Mouse (Mus musculus): ENCODE data around the gene Lgr4.
"Not testable (repeated sequence)": the region's sequence is repeated elsewhere in the genome, so short reads cannot be mapped to it uniquely, and the experiment has no call there.

The Lgr4 gene

GRCm38 (mm10) chr2:109917496-109918413 lies at the start of gene Lgr4:
Gene Lgr4 (plus strand): TSS chr2:109917647.
- DNase-seq (ENCODE audit: low spot score in 2 of 2): peak; percentile 94

GRCm38 (mm10) chr2:109879429-109879828 lies 38.0 kb upstream of the Lgr4 start:
- not testable (repeated sequence) for DNase-seq (ENCODE audit: low spot score in 2 of 2)

GRCm38 (mm10) chr2:109881111-109881510 lies 36.3 kb upstream of the Lgr4 start:
- no peak for DNase-seq (ENCODE audit: low spot score in 2 of 2)

- DNase-seq (ENCODE audit: low spot score in 2 of 2): no peak
Observed at GRCm38 (mm10) chr2:109881625-109882024, 35.8 kb upstream of the Lgr4 start.

GRCm38 (mm10) chr2:109884106-109884505 lies 33.3 kb upstream of the Lgr4 start:
- peak in 1 of 2 experiments; percentile 40 for DNase-seq (ENCODE audit: low spot score in 2 of 2)

- peak in 1 of 2 experiments; percentile 26 for DNase-seq (ENCODE audit: low spot score in 2 of 2)
Observed at GRCm38 (mm10) chr2:109884507-109884906, 32.9 kb upstream of the Lgr4 start.

GRCm38 (mm10) chr2:109890068-109890467 lies 27.4 kb upstream of the Lgr4 start:
- no peak for DNase-seq (ENCODE audit: low spot score in 2 of 2)

GRCm38 (mm10) chr2:109890597-109890996 lies 26.9 kb upstream of the Lgr4 start, which contains the start of gene Lin7c:
Gene Lin7c (plus strand): TSS chr2:109890853.
- peak; percentile 87 to 95 for DNase-seq (ENCODE audit: low spot score in 2 of 2)

GRCm38 (mm10) chr2:109891031-109891430 lies 26.4 kb upstream of the Lgr4 start:
- peak; percentile 27 to 51 for DNase-seq (ENCODE audit: low spot score in 2 of 2)

- no peak for DNase-seq (ENCODE audit: low spot score in 2 of 2)
Observed at GRCm38 (mm10) chr2:109891471-109891870, 26.0 kb upstream of the Lgr4 start.

- no peak for DNase-seq (ENCODE audit: low spot score in 2 of 2)
Observed at GRCm38 (mm10) chr2:109896311-109896710, 21.1 kb upstream of the Lgr4 start.

- DNase-seq (ENCODE audit: low spot score in 2 of 2): no peak
Observed at GRCm38 (mm10) chr2:109902869-109903268, 14.6 kb upstream of the Lgr4 start.

GRCm38 (mm10) chr2:109904171-109904821 lies 13.2 kb upstream of the Lgr4 start:
- DNase-seq (ENCODE audit: low spot score in 2 of 2): peak; percentile 82 to 93

GRCm38 (mm10) chr2:109909122-109909521 lies 8.3 kb upstream of the Lgr4 start:
- no peak for DNase-seq (ENCODE audit: low spot score in 2 of 2)

- DNase-seq (ENCODE audit: low spot score in 2 of 2): no peak
Observed at GRCm38 (mm10) chr2:109912216-109912615, 5.2 kb upstream of the Lgr4 start.

- no peak for DNase-seq (ENCODE audit: low spot score in 2 of 2)
Observed at GRCm38 (mm10) chr2:109912766-109913165, 4.7 kb upstream of the Lgr4 start.

- no peak for DNase-seq (ENCODE audit: low spot score in 2 of 2)
Observed at GRCm38 (mm10) chr2:109913241-109913640, 4.2 kb upstream of the Lgr4 start.

- no peak for DNase-seq (ENCODE audit: low spot score in 2 of 2)
Observed at GRCm38 (mm10) chr2:109914601-109915000, 2.8 kb upstream of the Lgr4 start.

GRCm38 (mm10) chr2:109916782-109917495 lies 508 bp upstream of the Lgr4 start:
- no peak for DNase-seq (ENCODE audit: low spot score in 2 of 2)

GRCm38 (mm10) chr2:109918592-109919262 lies 1.3 kb downstream of the Lgr4 start:
- DNase-seq (ENCODE audit: low spot score in 2 of 2): no peak

GRCm38 (mm10) chr2:109920471-109920870 lies 3.0 kb downstream of the Lgr4 start:
- DNase-seq (ENCODE audit: low spot score in 2 of 2): no peak
